Mouse (Mus musculus) neural tube, embryonic 10.5 days (tissue): ENCODE data around the gene Nlk.
A peak's percentile ranks its signal among the peaks of the same experiment; 100 is the strongest.
"Not testable (repeated sequence)": the region's sequence is repeated elsewhere in the genome, so short reads cannot be mapped to it uniquely, and the experiment has no call there.

Experiments used
- DNase-seq: peaks from one replicate; pipeline ENCODE4 v3.0.0-alpha.2; 2017; ENCODE audit warnings: low spot score; ENCODE audit errors: extremely low spot score

The Nlk gene

GRCm38 (mm10) chr11:78549491-78549987 lies 147.6 kb downstream of the Nlk start:
- DNase-seq, result no peak

GRCm38 (mm10) chr11:78547718-78548460 lies 149.3 kb downstream of the Nlk start:
- no peak for DNase-seq

DNA sequence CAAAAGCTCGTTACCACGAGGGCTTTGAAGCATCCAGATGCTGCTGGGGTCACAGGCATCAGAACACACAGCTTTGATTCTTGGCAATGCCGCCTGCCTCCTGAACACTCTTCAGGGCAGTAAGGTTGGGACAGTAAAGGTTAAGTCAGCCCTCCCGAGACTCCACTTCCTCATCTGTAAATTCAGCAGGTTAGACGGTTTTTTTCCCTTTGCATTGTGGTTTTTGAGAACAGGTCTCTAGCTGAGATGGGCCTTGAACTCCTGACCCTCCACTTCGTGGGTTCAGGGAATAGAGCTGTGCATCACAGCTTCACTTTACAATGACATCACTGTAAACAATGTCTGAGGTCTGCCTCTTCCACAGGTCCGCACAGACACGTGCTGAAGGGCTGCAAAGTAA lies 152.0 kb downstream of the Nlk start:
- DNase-seq, result no peak

DNA sequence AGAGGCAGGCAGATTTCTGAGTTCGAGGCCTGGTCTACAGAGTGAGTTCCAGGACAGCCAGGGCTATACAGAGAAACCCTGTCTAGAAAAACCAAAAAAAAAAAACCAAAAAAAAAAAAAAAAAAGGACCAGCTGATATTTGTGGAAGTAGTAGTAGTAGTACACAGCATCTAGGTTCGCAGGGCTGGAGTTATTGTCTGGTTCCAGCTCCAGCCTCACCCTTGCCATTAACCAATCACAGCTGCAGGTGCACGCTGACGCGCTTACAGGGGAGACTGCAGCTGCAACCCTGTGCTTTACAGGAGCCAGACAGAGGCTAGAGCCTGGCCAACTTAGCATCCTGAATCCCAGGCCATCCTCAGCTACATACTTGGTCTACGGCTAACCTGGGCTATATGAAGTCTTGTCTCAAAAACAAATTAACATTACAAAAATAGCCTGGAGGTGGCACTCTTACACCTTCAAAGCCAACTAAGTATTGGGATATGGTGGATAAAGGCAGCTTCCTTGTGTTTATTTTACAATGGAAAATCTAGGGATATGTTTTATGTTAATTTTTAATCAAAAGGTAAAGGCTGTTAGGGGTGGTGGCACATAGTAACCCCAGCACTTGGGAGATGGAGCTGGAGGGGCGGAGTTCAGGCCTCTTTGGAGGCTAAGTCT lies 152.6 kb downstream of the Nlk start:
- no peak for DNase-seq

GRCm38 (mm10) chr11:78540358-78540757 lies 156.8 kb downstream of the Nlk start:
- no peak for DNase-seq

DNA sequence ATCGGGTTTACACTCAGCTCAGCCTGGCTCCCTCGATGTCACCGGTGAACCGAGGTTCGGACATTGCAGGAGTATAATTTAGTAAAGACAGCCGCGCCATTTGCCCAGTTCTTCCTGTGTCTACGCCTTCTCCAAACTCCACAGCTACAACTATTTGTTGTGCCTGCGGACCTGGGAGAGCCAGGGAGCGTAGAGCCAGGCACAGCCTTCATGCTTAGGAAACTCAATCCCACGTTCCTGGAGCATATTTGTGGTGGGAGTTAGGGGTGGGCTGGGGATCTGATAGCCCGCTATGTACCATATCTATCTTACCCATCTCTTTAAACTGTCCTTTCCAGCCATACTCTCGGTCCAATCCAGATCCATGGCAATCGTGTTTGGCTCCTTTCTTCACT lies 160.5 kb downstream of the Nlk start:
- no peak for DNase-seq

DNA sequence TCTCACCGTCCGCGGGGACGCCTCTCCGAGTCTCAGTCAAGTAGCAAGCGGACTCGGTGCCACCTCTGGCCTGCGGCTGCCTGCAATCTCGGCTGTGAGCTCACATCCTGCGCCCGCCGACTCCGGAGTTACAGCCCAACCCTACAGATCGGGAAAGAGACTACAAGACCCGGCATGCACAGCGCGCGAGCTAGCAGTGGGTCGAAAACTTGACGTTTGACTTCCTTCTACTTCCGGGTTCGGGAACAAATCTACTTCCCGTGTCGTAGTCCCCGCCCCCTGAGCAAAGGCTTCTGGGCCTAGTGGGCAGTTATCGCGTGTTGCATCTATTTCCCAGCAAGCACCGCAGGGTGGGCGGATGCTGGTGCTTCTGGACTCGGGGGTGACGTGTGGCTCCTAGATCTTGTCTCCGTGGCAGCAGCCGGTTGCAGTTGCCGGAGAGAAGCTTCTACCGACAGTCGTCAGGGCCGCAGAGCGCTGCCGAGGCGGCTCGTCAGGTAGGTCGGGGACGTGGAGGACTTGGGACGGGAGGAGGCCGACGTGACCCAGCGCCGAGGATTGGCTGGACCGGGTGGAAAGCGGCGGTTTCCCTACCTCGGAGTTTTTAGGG lies 161.0 kb downstream of the Nlk start, which contains the start of the genes Tnfaip1 and Ift20:
TSS of gene Tnfaip1 (minus strand) at position 253 of the 610 bp plus-strand sequence.
TSS of gene Ift20 (plus strand) at position 282 of the 610 bp plus-strand sequence.
- DNase-seq, result peak; percentile 95

DNA sequence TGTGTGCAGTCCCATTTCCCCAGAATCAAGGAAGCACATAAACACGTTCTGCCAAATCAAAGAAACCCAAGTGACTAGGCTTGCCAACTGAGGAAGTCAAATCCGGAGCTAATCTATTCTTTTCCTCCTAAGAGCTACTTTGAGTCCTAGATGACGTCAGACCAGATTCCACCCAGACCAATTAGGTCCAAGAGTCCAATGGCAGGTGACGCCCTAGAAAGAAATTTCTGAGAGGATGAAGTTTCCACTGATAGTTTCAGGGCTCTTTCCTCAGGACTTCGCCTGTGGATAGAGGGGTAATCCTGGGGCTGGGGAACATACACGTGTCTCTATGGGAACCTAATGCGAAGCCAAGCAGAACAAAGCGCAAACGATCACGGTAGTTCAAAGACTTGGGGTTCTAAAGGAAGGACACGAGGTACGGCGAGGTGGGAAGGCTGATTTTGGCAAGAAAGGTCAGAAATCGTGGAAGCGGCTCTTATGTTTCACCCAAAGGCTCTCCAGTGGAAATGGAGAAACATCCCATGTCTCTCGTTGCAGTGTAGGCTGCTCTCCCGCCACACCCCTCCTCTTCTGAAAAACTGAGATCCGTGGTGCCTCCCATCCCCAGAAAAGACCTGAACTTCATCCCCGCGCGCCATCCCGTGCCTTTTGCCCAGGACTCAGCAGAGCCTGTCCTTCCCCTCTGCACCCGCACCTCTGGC lies 161.6 kb downstream of the Nlk start:
- no peak for DNase-seq

GRCm38 (mm10) chr11:78534516-78534915 lies 162.7 kb downstream of the Nlk start:
- no peak for DNase-seq

DNA sequence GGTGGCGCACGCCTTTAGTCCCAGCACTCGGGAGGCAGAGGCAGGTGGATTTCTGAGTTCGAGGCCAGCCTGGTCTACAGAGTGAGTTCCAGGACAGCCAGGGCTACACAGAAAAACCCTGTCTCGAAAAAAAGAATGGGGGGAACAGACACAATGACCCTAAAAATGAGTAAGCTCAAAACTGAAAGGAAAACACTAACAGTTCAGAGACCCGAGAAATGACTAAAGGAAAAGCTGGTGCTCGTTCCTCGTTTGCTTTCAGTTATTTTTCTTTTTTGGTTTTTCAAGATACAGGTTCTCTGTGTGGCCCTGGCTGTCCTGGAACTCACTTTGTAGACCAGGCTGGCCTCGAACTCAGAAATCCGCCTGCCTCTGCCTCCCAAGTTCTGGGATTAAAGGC lies 165.7 kb downstream of the Nlk start:
- not testable (repeated sequence) for DNase-seq

DNA sequence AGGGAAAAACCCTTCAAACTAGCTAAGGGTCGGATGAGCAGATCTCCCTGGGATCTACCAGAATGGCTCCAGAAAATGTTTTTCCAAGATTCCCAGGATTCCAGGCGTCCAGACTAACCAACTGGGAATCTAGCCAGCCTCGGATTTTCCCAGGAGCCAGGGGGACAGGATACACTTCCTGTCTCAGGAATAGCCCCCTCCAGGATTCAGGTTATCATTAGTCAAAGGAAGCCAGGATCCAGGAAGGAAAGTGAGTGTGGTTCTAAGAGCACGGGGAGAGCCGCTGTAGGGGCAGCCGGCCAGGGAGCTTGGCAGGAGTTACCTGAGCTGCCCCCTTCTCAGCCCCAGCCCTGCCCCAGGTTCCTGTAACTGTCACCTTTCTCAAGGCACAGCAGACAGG lies 166.1 kb downstream of the Nlk start:
- DNase-seq, result no peak

- no peak for DNase-seq
These were observed 167.2 kb downstream of the Nlk start for GRCm38 (mm10) chr11:78530001-78530400.

DNA sequence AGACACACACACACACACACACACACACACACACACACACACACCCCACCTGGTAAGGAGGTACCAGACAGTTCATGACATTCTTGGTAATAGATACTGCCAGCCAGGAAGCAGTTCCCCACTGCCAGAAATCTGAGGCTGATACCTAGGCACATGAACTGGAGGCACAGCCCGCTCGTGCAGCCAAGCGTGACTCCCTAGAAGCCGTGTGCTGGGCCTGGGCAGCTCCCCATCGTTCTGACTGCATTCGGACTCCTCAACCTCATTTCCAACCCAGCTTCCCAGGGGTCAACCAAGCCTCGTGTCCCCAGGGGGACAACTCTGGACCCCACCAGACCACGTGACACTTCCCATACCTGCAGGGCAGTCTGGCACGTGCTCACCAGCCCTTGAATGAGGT lies 168.5 kb downstream of the Nlk start:
- no peak for DNase-seq

- DNase-seq, result no peak
These were observed 172.3 kb downstream of the Nlk start for GRCm38 (mm10) chr11:78524838-78525237.

GRCm38 (mm10) chr11:78523241-78523955 lies 173.8 kb downstream of the Nlk start:
- DNase-seq, result no peak

- DNase-seq, result no peak
These were observed 174.6 kb downstream of the Nlk start for GRCm38 (mm10) chr11:78522481-78522997.

- no peak for DNase-seq
These were observed 175.3 kb downstream of the Nlk start for GRCm38 (mm10) chr11:78521880-78522279.

DNA sequence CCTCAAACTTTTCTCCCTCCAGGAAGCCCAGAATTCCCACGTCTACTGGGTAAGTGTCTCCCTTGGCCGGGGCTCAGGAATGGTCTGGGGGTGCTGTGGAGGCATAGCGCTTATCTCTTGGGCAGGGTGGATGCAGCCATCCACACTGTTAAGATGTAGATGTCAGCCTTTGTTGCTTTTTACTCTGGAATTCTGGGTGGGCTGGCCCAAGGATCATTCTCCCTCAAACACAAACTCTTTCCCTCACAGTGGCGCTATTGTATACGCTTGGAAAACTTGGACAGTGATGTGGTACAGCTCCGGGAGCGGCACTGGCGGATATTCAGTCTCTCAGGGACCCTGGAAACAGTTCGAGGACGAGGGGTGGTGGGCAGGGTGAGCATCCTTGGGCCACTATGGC lies 178.2 kb downstream of the Nlk start:
- no peak for DNase-seq
